Mouse (Mus musculus): ENCODE results near the gene Irf2bp2. TPM values are rescaled to one million over a fixed set of nuclear protein-coding genes. Genes with fewer than 3 reads are reported as not detected.

Irf2bp2 gene
- polyA plus RNA-seq, 1 experiment: 163 TPM

GRCm38 (mm10) chr8:126546480-126546879 lies 47.3 kb downstream of the Irf2bp2 start:
- TF ChIP-seq POLR2A (IDR thresholded peaks at IDR 0.05; ENCODE audit: borderline replicate concordance, low read depth, low read length) (no peak), CTCF (IDR thresholded peaks at IDR 0.05; ENCODE audit: low read depth, low read length) (no peak)
- H3K4me3 ChIP-seq (ENCODE audit: insufficient read depth, low read length): no peak overlapping the region
- H3K4me1 ChIP-seq (ENCODE audit: control insufficient read depth, insufficient read depth, low read length): peaks cover 57% of the 10 kb centered on the region
- no peak overlapping the region for H3K27ac ChIP-seq (ENCODE audit: insufficient read depth, low read depth, low read length)

GRCm38 (mm10) chr8:126543407-126543806 lies 50.4 kb downstream of the Irf2bp2 start:
- no peak overlapping the region for H3K27ac ChIP-seq (ENCODE audit: insufficient read depth, low read depth, low read length)
- no peak for TF ChIP-seq POLR2A (IDR thresholded peaks at IDR 0.05; ENCODE audit: borderline replicate concordance, low read depth, low read length)
- TF ChIP-seq CTCF (IDR thresholded peaks at IDR 0.05; ENCODE audit: low read depth, low read length): no peak
- H3K4me3 ChIP-seq (ENCODE audit: insufficient read depth, low read length): no peak overlapping the region
- peaks cover 64% of the 10 kb centered on the region for H3K4me1 ChIP-seq (ENCODE audit: control insufficient read depth, insufficient read depth, low read length)

- H3K4me3 ChIP-seq (ENCODE audit: insufficient read depth, low read length): no peak overlapping the region
- no peak overlapping the region for H3K27ac ChIP-seq (ENCODE audit: insufficient read depth, low read depth, low read length)
- peaks cover 64% of the 10 kb centered on the region for H3K4me1 ChIP-seq (ENCODE audit: control insufficient read depth, insufficient read depth, low read length)
- TF ChIP-seq POLR2A (IDR thresholded peaks at IDR 0.05; ENCODE audit: borderline replicate concordance, low read depth, low read length) (no peak), CTCF (IDR thresholded peaks at IDR 0.05; ENCODE audit: low read depth, low read length) (no peak)
These were observed 51.0 kb downstream of the Irf2bp2 start for GRCm38 (mm10) chr8:126542757-126543156.

- TF ChIP-seq CTCF (IDR thresholded peaks at IDR 0.05; ENCODE audit: low read depth, low read length) (no peak), POLR2A (IDR thresholded peaks at IDR 0.05; ENCODE audit: borderline replicate concordance, low read depth, low read length) (no peak)
- Histone ChIP-seq H3K4me3 (ENCODE audit: insufficient read depth, low read length) (no peak overlapping the region), H3K4me1 (ENCODE audit: control insufficient read depth, insufficient read depth, low read length) (peaks cover 63% of the 10 kb centered on the region), H3K27ac (ENCODE audit: insufficient read depth, low read depth, low read length) (no peak overlapping the region)
These were observed 51.6 kb downstream of the Irf2bp2 start for GRCm38 (mm10) chr8:126542090-126542689.

GRCm38 (mm10) chr8:126540298-126540697 lies 53.5 kb downstream of the Irf2bp2 start:
- TF ChIP-seq CTCF (IDR thresholded peaks at IDR 0.05; ENCODE audit: low read depth, low read length) (no peak), POLR2A (IDR thresholded peaks at IDR 0.05; ENCODE audit: borderline replicate concordance, low read depth, low read length) (no peak)
- Histone ChIP-seq H3K4me3 (ENCODE audit: insufficient read depth, low read length) (no peak overlapping the region), H3K27ac (ENCODE audit: insufficient read depth, low read depth, low read length) (peak overlapping the region; percentile 48; the same call in 1 of the 2 replicates), H3K4me1 (ENCODE audit: control insufficient read depth, insufficient read depth, low read length) (peaks cover 71% of the 10 kb centered on the region)

GRCm38 (mm10) chr8:126539355-126540093 lies 54.3 kb downstream of the Irf2bp2 start:
- Histone ChIP-seq H3K27ac (ENCODE audit: insufficient read depth, low read depth, low read length) (peak overlapping the region; percentile 48), H3K4me1 (ENCODE audit: control insufficient read depth, insufficient read depth, low read length) (peaks cover 71% of the 10 kb centered on the region), H3K4me3 (ENCODE audit: insufficient read depth, low read length) (no peak overlapping the region)
- TF ChIP-seq CTCF (IDR thresholded peaks at IDR 0.05; ENCODE audit: low read depth, low read length): no peak
- no peak for TF ChIP-seq POLR2A (IDR thresholded peaks at IDR 0.05; ENCODE audit: borderline replicate concordance, low read depth, low read length)

- no peak for TF ChIP-seq POLR2A (IDR thresholded peaks at IDR 0.05; ENCODE audit: borderline replicate concordance, low read depth, low read length)
- Histone ChIP-seq H3K4me1 (ENCODE audit: control insufficient read depth, insufficient read depth, low read length) (peaks cover 70% of the 10 kb centered on the region), H3K27ac (ENCODE audit: insufficient read depth, low read depth, low read length) (peak overlapping the region; percentile 48)
These were observed 55.0 kb downstream of the Irf2bp2 start for GRCm38 (mm10) chr8:126538648-126539354.

More at GRCm38 (mm10) chr8:126538648-126539354, 55.0 kb downstream of the Irf2bp2 start:
- no peak overlapping the region for H3K4me3 ChIP-seq (ENCODE audit: insufficient read depth, low read length)

Other genes with a start within 250 kb of the Irf2bp2 start
- 29.4 and 31.6 TPM in 2 replicates for gene Coa6, start 171.5 kb downstream of the Irf2bp2 start, polyA plus RNA-seq (2012; ENCODE audit: insufficient read depth, insufficient read length, missing spikeins)
- gene Tarbp1, start 118.9 kb downstream of the Irf2bp2 start, polyA plus RNA-seq (2012; ENCODE audit: insufficient read depth, insufficient read length, missing spikeins): 1.7 and 2.1 TPM in 2 replicates